Mouse (Mus musculus): ENCODE data around the gene Polg. TPM values are rescaled to one million over a fixed set of nuclear protein-coding genes. Genes with fewer than 3 reads are reported as not detected.

Polg gene
- total RNA-seq, 2 experiments from 2014 or later: 50.5 to 54.1 TPM

DNA sequence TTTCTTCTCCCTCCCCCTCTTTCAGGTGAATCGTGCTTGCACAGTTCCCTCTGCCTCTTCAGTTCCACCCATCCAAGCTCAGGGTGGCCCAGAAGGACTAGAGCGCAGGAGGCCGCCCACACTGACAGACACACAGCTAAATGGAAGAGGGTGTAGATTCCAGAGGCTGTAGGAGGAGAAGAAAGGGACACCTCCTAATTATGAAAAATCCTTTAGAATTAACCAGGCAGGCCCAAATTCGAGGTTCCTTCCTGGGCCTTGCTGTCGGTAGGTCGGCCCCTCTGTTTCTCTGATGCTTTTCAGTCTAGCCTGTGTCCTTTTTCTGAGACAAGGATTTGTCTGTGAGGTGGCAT lies 36.9 kb upstream of the Polg start:
- DNase-seq (ENCODE audit: low spot score in 2 of 2): no peak

- no peak for DNase-seq (ENCODE audit: low spot score in 2 of 2)
Measured at GRCm38 (mm10) chr7:79502152-79503102, 36.3 kb upstream of the Polg start.

DNA sequence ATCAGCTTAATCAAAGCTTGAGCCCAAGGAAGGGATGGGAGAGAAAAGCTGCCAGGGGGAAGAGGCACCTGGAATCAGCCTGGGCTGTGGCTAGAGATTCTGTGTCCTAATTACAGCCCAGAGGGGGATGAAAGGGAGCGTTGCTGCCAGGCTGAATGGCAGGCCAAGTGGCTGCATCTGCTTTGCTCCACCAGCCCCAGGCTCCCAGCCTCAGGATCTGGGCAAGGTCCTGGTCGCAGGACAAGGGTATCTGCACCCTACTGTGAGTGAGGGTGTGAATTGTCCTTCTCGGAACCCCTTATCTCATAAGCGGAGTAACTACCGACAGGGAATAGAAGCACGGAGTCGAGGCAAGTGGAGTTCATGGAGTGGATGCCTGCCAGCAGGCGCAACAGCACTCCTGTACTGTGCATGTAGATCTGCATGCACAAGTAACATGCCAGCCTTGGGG lies 35.4 kb upstream of the Polg start:
- DNase-seq (ENCODE audit: low spot score in 2 of 2): no peak

- DNase-seq (ENCODE audit: low spot score in 2 of 2): no peak
Measured at GRCm38 (mm10) chr7:79500681-79501306, 34.6 kb upstream of the Polg start.

DNA sequence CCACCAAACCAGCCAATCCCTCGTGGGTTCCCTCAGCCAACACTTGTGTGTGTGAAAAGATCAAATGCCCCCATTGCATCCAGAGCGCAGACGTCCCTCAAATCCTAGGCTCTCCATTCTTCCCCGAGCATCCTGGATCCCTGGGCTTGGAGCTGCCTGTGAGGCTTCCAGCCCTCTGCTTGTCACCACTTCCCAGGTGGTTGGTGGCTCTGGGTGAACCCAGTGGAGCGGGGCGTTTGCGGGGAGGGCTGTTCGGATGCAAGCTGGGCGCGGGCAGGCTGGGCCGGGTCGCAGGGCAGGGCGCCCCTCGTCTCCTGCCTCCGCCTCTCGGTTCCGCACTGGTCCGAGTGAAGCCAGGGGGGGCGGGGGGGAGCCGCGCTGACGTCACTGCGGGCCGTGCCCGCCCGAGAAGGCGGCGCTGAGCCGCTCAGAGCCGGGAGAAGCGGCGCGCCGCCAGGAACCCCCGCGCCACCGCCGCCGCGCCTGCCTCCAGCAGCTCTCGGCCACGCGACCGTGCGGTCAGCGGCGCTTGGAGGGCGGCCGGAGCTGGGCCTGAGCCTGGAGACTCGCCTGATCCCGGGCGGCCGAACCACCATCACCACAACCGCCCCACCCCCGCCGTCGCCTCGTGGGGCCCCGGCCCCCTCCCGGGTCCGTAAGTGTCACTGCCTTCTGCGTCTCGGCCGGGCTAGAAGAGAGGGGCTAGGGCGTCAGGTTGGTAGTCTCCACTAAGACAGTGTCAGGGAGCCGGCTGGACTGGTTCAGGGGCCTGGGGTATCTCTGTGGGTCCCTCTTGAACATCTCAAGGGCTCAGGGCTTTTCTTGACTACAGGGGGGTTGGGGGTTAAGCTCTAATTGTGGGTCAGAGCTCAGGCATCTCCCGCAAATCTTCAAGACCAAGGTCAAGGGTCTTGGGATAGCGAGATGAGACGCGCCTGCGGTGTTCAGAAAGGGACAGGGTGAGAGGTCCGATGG lies 33.7 kb upstream of the Polg start:
- no peak for DNase-seq (ENCODE audit: low spot score in 2 of 2)

DNA sequence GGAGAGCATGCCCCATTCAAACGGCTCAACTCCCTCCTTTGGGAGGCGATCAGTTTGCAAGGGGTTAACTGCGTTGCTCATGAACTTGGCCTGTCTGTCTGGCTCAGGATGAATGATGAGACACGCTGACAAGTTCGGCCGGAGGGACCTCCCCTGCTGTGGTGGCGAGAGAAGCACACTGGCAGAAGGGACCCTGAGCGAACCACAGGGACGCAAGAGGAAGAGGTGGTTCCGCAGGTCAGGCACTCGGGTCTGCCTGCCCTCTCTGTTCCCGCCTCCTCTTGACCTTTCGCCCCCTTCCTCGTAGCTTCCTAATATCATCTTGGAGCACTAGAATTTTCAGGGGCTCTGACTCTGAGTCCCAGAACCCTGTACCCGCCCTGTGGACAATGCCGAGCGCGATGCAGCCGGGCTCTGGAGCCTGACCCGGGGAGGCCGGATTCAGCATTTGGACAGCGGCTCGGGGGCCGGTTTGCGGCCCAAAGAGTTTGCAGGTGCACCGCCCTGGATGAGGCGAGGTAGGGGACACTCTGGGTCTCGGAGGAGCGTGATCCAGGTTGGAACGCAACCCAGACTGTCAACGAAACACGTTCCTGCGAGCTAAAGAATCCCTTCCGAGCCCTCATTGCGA lies 32.9 kb upstream of the Polg start:
- peak in 1 of 2 experiments; percentile 50 for DNase-seq (ENCODE audit: low spot score in 2 of 2)

DNA sequence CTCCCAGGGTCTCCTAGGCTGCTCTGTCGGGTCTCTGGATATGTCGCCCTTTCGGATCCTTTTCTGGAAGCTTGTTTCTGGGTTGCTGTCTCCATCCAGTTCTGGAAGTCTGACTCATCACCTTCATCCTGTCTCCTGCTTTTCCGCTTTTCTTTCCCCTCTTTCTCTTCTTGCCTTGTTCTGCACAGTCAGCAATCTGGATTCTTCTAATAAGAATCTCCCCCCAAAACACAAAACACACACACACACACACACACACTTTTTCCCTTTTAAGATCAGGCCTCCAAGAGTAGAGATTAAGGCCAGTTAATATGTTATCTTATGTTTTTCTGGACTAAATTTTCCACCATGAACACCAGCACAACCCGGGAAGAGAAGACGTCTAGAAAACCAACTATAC lies 32.2 kb upstream of the Polg start:
- DNase-seq (ENCODE audit: low spot score in 2 of 2): no peak

- no peak for DNase-seq (ENCODE audit: low spot score in 2 of 2)
Measured at GRCm38 (mm10) chr7:79497701-79498115, 31.5 kb upstream of the Polg start.

DNA sequence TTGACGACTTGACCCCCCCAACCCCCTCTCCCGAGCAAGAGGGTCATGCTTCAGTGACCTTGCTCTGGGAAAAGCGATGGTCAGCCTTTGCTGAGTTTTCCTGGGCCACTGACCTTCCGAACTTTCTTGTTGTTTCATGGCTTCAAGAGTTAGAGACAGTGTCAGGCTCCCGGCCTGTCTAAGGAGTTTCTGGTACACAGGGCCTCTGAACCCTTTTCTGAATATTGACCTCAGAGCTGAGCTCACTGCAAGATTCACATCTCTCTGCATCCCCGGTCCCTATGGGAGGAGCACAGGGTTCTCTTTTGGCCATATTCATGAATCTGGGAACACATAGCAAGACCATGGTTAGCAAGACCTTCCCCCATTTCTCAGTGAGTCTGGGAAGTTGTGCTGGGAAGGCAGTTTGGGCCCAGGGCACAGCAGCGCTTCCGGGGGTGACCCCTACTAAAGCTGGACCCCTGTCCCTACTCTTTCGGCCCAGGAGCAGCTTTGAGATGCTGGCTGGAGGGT lies 30.7 kb upstream of the Polg start:
- DNase-seq (ENCODE audit: low spot score in 2 of 2): no peak

DNA sequence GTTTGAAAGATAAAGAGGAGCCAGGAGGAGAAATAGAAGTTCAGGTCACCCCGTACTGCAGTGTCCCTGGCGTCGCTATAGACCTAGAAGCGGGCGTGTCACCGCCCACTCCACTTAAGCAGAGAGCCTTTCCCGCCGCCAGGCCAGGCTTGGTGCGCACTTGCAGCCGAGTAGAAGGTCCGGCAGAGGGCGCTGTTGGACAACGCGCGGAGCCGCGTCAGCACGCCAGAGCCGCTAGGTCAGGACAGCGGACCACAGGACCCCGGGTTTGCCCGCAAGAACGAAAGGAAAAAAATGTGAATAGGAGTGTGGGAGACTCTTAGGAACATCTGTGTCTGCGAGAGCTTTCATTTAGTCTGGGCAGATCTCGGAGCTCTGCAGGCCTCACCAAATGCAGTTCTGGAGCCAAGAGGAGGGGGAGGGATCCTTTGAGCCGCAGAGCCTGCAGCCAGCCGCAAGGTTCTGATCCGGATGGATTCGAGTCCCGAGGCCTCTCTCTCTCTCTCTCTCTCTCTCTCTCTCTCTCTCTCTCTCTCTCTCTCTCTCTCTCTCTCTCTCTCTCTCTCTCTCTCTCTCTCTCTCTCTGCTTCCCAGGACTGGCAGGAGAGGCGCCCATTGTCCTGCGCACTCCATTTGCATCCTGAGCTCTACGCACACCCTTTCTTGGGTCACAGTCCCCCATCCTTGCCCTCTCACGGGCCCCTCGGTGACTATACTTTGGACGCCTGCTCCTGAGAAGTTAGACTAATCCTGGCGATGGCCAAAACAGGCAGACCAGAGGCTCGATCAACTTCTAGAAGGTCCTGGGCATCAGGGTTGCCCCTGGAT lies 30.0 kb upstream of the Polg start:
- peak; percentile 78 to 89 for DNase-seq (ENCODE audit: low spot score in 2 of 2)

- DNase-seq (ENCODE audit: low spot score in 2 of 2): no peak
Measured at GRCm38 (mm10) chr7:79493915-79494314, 27.8 kb upstream of the Polg start.

DNA sequence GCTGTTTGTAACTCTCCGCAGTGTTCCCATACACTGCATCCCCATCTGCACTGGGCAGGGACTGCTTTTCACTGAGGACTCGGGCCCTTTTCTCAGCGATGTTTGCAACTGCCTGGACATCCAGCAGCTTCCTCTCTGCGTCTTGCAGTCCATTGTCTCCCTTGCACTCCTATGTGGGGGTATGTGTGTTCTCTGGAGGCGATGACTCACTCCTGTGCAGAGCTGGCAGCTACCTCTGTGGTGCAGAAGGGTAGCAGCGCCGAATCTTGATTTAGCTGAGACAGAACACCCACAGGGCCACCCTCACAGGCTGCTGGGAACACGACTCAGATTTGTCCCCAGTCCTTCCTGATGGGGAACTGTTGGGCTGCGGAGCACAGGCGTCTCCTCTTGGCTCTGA lies 20.4 kb upstream of the Polg start:
- no peak for DNase-seq (ENCODE audit: low spot score in 2 of 2)

DNA sequence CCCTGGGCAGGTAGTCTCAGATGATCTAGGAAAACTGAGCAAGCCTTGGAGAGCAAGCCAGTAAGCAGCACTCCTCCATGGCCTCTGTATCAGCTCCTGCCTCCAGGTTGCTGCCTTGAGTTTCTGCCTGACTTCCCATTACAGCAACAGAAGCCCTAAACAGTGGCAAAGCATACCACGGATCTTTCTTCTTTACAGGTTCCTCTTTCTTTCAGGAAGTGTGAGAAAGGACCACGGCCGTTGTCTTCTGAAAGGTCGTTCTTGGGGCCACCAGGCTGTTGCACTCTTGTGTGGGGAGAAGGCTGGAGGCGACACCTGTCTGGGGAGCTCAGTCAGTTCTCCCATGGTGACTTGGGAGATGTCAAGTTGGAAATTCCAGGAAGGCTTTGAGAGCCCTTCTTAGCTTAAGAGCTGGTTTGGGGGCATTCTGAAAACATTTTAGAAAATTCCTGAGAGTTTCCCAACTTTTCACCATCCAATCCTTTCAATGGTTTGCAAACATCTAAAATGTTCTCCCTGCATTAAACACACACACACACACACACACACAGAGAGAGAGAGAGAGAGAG lies 8.8 kb upstream of the Polg start:
- no peak for DNase-seq (ENCODE audit: low spot score in 2 of 2)

GRCm38 (mm10) chr7:79473496-79474194 lies 7.5 kb upstream of the Polg start:
- no peak for DNase-seq (ENCODE audit: low spot score in 2 of 2)

GRCm38 (mm10) chr7:79472792-79473191 lies 6.6 kb upstream of the Polg start:
- no peak for DNase-seq (ENCODE audit: low spot score in 2 of 2)

DNA sequence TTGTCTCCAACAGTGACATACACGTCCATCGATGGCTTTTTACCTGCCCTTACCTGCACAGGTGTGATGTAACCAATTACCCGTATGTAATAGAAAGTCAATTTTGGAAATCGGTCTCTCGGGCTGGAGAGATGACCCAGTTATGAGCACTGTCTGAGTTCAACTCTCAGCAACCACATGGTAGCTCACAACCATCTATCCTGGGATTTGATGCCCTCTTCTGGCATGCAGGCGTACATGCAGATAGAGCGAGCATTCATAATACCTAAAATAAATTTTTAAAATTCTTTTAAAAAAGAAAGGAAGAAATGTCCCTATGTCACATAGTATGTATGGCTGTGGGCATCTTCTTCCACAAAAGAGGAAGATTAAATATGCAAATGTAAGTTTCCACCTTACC lies 5.3 kb upstream of the Polg start:
- no peak for DNase-seq (ENCODE audit: low spot score in 2 of 2)

DNA sequence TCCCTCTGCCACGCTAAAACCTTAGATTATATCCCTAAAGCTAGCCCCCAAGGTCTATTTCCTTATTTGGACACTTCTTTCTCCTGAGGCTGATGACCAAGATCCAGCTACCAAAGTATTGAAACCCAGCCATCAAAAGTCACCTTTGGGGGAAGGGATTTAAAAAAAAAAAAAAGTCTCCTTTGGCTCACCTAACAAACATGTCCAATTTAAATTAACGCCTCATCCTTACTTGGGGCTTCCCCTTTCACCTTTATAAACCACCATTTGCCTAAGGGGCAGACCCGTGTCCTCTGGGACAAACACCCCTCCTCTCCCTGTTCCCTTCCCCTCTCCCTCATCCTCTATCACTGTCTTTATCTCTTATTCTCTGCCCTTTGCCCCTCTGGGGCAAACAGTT lies 4.6 kb upstream of the Polg start:
- DNase-seq (ENCODE audit: low spot score in 2 of 2): no peak

- no peak for DNase-seq (ENCODE audit: low spot score in 2 of 2)
Measured at GRCm38 (mm10) chr7:79469766-79470165, 3.6 kb upstream of the Polg start.

DNA sequence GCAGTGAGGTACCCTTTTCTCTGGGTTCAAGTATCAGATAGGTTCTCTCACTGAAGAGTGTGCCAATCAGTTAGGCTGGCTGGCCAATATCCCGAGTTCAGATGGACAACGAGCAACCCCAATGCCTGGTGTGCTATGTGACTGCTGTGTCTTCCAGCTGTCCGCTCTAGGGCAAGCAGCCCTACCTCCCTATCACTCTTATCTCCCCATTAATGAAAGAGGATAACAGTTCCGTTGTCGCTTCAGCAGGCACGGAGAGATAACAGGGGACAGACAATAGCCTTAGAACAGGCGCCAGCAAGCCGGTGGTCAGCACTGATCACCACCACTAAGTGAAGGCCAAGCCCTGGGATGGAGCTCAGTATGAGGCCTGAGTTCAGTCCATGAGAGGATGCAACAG lies 2.8 kb upstream of the Polg start:
- DNase-seq (ENCODE audit: low spot score in 2 of 2): no peak
